Mouse (Mus musculus) C2C12 (cell line): ENCODE measurements around the gene Rbfox2. TPM values are rescaled to one million over a fixed set of nuclear protein-coding genes. Genes with fewer than 3 reads are reported as not detected.

Experiments
- H3K27me3 ChIP-seq: one replicate; pipeline ENCODE4 v1.6.1; 2011; ENCODE audit not compliant: control insufficient read depth, insufficient read depth, insufficient read length
- H3K36me3 ChIP-seq: one replicate; pipeline ENCODE4 v1.6.1; 2011; ENCODE audit not compliant: control insufficient read depth, insufficient read depth
- H3K4me3 ChIP-seq: one replicate; pipeline ENCODE4 v1.5.1; 2011; ENCODE audit warnings: mild to moderate bottlenecking, control low read depth; ENCODE audit not compliant: poor library complexity, insufficient read depth, severe bottlenecking
- H3K79me2 ChIP-seq: one replicate; pipeline ENCODE4 v1.6.1; 2011; ENCODE audit not compliant: control insufficient read depth, insufficient read depth
- H3K79me3 ChIP-seq: one replicate; pipeline ENCODE4 v1.6.1; 2011; ENCODE audit warnings: low read depth, control low read depth
- H3ac ChIP-seq: one replicate; pipeline ENCODE3; 2011; ENCODE audit warnings: low read depth; ENCODE audit not compliant: control insufficient read depth, insufficient read length
- CEBPB ChIP-seq: IDR thresholded peaks from one replicate; pipeline ENCODE4 v1.6.1; 2011; ENCODE audit warnings: low read depth, mild to moderate bottlenecking, control low read depth, moderate library complexity
- CTCF ChIP-seq: IDR thresholded peaks from one replicate; pipeline ENCODE4 v1.5.1; 2011; ENCODE audit not compliant: control insufficient read depth, insufficient read depth, insufficient read length
- FOSL1 ChIP-seq: IDR thresholded peaks from one replicate; pipeline ENCODE4 v1.8.0; 2011; ENCODE audit warnings: mild to moderate bottlenecking, low read length; ENCODE audit not compliant: poor library complexity, insufficient read depth, severe bottlenecking
- MAX ChIP-seq: IDR thresholded peaks from one replicate; pipeline ENCODE4 v1.6.1; 2011; ENCODE audit warnings: mild to moderate bottlenecking, control low read depth
- MYOD1 ChIP-seq: IDR thresholded peaks from one replicate; pipeline ENCODE4 v1.6.1; 2011; ENCODE audit warnings: low read depth; ENCODE audit not compliant: control insufficient read depth, insufficient read length
- MYOG ChIP-seq: IDR thresholded peaks from one replicate; pipeline ENCODE4 v1.6.1; 2011; ENCODE audit not compliant: control insufficient read depth, insufficient read length; ENCODE audit errors: extremely low read depth
- USF1 ChIP-seq: IDR thresholded peaks from one replicate; pipeline ENCODE4 v1.6.1; 2011; ENCODE audit warnings: low read depth, mild to moderate bottlenecking, control low read depth, moderate library complexity
- polyA plus RNA-seq: library from polyadenylated mRNA; unstranded; fragments of >200 nt; fragmentation: generic; extraction: Trizol; gene quantifications from one replicate; pipeline ENCODE4 v1.2.1, GENCODE M21; 2012; ENCODE audit warnings: missing spikeins

Gene Rbfox2
- polyA plus RNA-seq, 1 experiment = 72.3 TPM

DNA sequence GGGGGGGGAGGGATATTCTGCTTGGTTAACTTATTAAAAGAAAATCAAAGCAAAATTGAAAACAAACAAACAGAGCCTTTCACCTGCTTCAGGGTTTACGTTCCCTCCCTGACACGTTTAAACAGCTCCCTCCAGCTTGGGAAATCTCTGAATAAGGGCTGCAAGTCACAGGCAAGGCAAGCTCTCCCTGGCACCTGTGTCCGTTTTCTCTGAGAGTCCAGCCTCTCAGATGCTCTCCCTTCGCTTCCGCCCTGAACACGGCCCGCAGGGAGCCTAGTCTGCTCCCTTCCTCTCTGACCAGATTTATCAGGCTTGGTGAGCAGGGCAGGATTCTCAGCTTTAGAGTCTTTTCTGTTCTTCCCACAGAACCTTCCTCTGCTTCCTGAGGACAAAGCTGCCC, 101.9 kb downstream of the Rbfox2 start:
- peaks cover 11% of the 10 kb centered on the region for H3K79me3 ChIP-seq
- H3K4me3 ChIP-seq = no peak overlapping the region
- no peak for TF ChIP-seq MYOD1
- no peak for TF ChIP-seq CEBPB
- TF ChIP-seq CTCF = no peak
- TF ChIP-seq USF1 = no peak
- no peak for TF ChIP-seq FOSL1
- TF ChIP-seq MYOG = no peak
- no peak for TF ChIP-seq MAX
- H3K79me2 ChIP-seq = peaks cover 85% of the 10 kb centered on the region
- H3K36me3 ChIP-seq = no peaks in the 10 kb centered on the region
- H3K27me3 ChIP-seq = no peaks in the 10 kb centered on the region
- no peak overlapping the region for H3ac ChIP-seq

DNA sequence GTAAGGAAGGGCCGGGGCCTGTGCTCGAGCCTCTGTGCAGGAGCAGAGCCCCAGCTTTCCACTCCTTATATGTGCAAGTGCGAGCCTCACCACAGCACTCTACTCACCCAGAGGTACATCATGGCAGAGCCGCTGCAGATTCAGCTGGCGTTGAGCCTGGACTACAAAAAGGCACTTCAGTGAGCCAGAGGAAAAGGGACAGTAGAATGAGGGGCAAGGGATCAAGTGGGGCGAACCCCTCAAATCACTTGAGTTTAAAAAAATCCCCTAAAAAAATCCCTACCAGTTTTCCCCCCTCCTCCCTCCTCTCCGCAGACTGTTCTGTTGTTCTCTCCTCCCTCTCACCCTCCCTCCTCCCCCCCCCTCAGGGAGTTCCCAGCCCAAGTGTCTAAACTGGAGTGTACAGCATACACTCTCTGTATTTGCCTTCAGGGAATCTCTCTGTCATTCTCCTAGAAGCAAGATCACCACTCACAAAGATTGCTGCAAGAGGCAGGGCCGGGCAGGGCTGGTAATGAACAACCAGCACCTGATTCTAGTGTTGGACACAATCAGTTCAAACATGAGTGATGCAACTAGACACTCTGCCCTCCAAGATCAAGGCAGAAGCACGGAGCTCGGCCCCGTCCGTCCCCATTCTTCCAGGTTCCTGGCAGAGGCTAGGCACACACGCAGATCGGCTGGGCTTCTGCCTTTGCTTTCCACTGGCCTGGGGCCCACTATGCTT, 103.4 kb downstream of the Rbfox2 start:
- Histone ChIP-seq H3K79me2 (peaks cover 81% of the 10 kb centered on the region), H3K27me3 (no peaks in the 10 kb centered on the region), H3K36me3 (no peaks in the 10 kb centered on the region), H3K4me3 (no peak overlapping the region), H3K79me3 (peaks cover 6% of the 10 kb centered on the region), H3ac (no peak overlapping the region)
- no peak for TF ChIP-seq MYOD1
- TF ChIP-seq MYOG = no peak

DNA sequence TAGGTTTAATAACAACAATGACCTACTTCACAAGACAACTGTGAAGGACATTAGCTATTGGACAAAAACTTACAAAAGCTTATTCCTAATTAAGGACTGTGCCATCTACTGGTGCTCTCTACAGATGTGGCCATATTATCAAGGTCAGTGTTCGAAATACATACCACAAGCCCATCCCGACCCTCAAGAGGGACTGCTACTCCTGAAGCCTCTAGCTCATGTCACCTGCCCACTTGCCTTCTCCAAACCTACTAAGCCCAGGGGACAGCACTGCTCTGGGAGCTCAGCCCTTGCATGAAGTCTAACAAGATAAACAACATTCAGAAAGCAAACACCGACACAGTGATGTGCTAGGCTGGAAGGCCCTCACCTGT, 103.9 kb downstream of the Rbfox2 start:
- TF ChIP-seq MYOD1 = no peak
- no peak for TF ChIP-seq MAX
- TF ChIP-seq CEBPB = no peak
- no peak for TF ChIP-seq USF1
- no peak for TF ChIP-seq MYOG
- TF ChIP-seq CTCF = no peak
- TF ChIP-seq FOSL1 = no peak
- H3ac ChIP-seq = no peak overlapping the region
- H3K4me3 ChIP-seq = no peak overlapping the region
- no peaks in the 10 kb centered on the region for H3K27me3 ChIP-seq
- H3K79me2 ChIP-seq = peaks cover 76% of the 10 kb centered on the region
- no peaks in the 10 kb centered on the region for H3K36me3 ChIP-seq
- peaks cover 6% of the 10 kb centered on the region for H3K79me3 ChIP-seq

DNA sequence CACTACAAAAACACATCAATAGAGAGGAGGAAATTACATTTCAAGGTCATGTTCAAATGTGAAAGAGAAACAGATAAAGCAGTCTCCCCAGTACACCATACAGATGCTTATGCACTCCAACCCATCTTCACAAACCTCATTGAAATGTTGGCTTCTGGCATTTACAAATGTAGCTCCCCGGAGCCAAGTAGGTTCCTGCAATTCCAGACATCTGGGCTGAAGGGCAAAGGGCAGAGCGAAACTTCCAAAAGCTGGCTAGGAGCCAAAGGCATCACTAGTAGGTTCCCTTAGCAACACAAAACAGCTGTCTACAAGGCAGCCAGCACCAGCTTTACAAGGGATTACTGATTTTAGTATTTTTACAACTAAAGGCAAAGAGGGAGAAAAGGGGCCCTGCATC, 104.6 kb downstream of the Rbfox2 start:
- Histone ChIP-seq H3K79me3 (peaks cover 6% of the 10 kb centered on the region), H3K4me3 (no peak overlapping the region), H3K79me2 (peaks cover 77% of the 10 kb centered on the region), H3K36me3 (no peaks in the 10 kb centered on the region), H3K27me3 (no peaks in the 10 kb centered on the region), H3ac (no peak overlapping the region)
- TF ChIP-seq MAX (no peak), USF1 (no peak), MYOD1 (no peak), CTCF (no peak), MYOG (no peak), CEBPB (no peak), FOSL1 (no peak)

DNA sequence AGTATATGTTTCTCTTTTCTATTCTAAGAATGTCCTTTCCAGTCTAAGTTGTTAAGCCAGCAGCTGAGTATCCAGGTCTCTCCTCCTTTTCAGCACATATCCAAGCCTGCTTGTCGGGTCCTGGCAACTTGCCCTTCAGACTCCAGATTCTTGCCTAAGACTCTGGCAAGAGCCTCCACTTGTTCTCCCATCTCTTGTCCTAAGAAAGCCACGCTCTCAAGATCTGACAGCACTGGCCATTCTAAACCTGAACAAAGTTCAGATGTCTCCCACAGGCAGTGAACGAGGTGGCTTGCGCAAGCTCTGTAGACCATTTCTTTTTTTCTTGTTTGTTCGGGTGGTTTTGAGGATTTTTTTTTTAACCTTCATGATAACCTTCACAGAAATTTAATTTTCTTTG, 110.0 kb downstream of the Rbfox2 start:
- Histone ChIP-seq H3K36me3 (no peaks in the 10 kb centered on the region), H3K79me2 (peaks cover 77% of the 10 kb centered on the region), H3K79me3 (peaks cover 9% of the 10 kb centered on the region), H3ac (no peak overlapping the region), H3K27me3 (no peaks in the 10 kb centered on the region), H3K4me3 (no peak overlapping the region)
- TF ChIP-seq CEBPB (peak; percentile 5), USF1 (no peak)

DNA sequence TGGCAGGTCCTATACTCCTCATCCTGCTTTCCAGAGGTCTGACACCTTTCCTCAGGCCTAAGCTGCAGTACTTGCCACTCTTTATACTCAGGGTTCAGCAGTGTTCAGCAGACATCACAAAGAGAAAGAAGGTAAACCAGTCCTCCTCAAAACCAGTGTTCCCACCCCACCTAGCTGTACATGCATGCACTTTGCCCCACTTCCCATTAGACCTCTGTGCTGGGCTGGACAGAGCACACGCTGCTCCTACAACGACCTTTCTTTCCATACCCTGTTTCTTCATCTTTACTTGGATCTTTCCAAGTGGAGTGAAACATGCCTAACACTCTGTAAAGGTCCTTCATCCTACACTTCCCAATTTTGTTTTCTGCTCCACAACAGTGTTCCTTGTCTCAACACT, 110.8 kb downstream of the Rbfox2 start:
- no peaks in the 10 kb centered on the region for H3K27me3 ChIP-seq
- H3K4me3 ChIP-seq = no peak overlapping the region
- H3K79me2 ChIP-seq = peaks cover 76% of the 10 kb centered on the region
- TF ChIP-seq CTCF (no peak), MYOG (no peak), FOSL1 (no peak), CEBPB (no peak)
- no peak overlapping the region for H3ac ChIP-seq
- peaks cover 9% of the 10 kb centered on the region for H3K79me3 ChIP-seq
- no peaks in the 10 kb centered on the region for H3K36me3 ChIP-seq
